Mouse (Mus musculus): Measurements from ENCODE around the gene Pglyrp2.

Pglyrp2 gene

DNA sequence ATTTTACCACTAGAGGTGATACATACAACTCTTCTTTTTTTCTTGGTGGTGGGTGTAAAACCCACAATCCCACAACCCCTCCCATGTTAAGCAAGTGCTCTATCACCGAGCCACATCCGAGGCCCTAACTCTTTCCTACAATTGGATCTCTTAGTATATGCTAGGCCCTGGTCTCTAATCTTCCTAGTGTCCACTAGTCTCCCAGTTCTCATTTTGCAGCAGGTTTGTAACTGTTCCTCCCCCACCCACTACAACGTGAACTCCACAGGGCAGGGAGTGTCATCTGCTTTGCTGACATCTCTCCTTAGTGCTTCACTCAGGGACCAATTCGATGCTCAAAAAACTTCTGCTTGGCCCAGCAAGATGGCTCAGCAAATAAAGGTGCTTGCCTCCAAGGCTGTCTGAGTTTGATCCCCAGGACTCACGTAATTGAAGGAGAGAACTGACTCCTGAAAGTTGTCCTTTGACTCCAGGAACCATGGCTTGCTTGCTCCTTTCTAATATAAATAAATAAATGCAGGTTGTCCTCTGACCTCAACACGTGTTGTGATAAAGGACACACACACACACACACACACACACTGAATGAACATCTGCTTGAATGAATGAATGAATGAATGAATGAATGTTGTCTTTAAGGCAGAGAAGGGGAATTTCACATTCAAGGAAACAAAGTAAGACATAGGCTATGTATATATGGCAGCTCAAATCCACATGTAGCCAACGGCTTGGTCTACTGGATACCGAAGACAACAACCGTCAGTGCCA, 21.8 kb downstream of the Pglyrp2 start:
- no peak for DNase-seq

GRCm38 (mm10) chr17:32396266-32396665, 27.7 kb downstream of the Pglyrp2 start:
- DNase-seq: no peak

DNA sequence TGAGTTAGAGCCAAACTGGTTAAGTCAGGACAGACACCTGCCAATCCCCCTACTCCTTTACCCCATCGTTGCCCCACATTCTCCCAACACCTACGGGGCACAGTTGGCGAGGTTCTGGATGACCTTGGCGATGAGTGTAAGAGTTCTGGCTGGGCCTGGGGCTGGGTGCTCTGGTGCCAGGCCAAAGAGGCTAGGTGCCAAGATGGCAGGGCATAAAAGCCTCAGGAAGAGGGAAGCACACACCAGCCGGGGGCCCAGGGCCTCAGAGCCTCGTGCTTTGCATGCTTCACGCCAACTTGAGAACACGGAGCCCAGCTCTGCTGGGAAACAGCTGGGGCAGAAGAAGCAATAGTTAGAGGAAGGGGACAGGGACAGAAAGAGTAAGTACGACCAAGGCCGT, 30.0 kb downstream of the Pglyrp2 start:
- no peak for DNase-seq

DNA sequence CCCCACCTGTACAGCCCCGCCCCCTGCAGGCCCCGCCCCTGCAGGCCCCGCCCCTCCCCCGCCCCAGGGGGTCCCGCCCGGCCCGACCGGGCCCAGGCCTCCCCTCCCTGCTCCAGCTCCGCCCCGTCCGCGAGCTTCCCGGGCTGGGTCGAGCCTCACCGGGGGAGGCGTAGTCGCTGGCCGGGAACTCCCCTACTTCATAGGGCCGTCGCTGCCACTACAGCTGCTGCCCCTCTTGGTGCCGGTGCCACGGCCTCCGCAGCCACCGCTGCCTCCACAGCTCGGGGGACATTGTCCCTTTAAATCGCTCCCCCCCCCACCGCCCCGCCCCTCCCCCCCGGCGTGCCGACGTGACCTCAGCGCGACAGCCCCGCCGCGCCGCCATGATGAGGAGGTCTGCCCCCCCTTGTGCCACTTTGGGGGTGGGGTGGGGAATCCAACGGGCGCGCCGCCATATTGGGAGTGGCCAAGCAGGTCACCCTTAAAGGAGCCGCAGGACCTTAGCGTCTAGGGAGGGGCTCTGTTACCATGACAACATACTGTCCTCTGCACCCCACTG, 34.8 kb downstream of the Pglyrp2 start, which contains the start of gene Wiz:
Wiz (minus strand) TSS at position 339 of the 559 bp plus-strand sequence.
- DNase-seq: peak; percentile 96

DNA sequence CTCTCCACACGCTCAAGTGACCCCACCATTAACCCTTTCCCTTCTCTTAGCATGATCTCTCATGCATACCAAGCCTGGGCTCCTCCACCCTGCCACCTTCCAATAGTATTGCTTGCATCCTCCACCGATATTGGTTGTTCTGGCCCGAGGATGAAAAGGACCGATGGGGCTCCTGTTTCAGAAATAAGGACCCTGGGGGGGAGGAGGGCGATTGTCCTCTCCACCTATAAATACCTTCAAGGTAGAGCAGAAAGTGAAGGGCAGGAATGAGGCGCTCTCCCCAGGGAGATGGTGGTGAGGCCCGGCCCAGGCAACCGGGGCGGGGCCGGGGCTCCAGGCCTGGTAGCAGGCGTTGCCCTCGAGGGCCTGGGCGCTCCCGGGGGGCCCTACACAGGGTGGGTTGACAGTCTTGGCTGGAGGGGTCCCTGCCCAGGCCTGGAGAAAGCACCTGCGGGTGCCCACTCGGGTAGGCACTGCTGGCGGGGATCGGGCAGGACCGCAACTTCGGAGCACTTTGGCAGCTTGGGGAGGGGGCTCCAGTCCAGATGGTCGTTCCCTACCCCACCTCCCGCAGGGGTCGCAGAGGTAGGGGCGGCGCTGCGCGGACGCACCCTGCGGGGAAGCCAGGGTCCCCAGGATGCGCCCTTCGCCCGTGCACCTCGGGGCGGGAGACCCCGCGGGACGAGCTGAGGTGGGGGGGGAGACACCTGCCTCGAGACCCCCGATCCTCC, 35.4 kb downstream of the Pglyrp2 start:
- peak; percentile 48 to 66 for DNase-seq

- DNase-seq: no peak
Measured at GRCm38 (mm10) chr17:32387986-32388369, 36.0 kb downstream of the Pglyrp2 start.

GRCm38 (mm10) chr17:32386659-32387432, 37.1 kb downstream of the Pglyrp2 start:
- peak in 1 of 2 experiments; percentile 56 for DNase-seq

DNA sequence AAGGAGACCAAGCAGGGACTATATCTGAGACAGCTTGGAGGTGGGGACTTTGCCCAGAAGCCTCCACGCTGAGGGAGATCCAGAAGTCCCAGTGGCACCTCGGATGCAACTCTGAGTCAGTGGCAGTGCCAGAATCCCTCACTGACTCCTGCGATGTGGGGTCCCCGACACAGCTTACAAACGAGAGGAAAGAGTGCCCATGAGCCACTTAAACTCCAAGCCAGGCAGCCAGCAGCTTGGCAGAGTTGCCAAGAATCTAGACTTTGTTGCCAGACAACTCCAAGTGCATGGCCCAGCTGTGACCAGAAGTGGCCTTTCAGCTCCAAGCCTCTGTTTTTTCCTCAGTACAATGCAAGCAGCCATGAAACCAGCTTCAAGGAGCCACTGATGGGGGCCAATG, 40.3 kb downstream of the Pglyrp2 start:
- no peak for DNase-seq

DNA sequence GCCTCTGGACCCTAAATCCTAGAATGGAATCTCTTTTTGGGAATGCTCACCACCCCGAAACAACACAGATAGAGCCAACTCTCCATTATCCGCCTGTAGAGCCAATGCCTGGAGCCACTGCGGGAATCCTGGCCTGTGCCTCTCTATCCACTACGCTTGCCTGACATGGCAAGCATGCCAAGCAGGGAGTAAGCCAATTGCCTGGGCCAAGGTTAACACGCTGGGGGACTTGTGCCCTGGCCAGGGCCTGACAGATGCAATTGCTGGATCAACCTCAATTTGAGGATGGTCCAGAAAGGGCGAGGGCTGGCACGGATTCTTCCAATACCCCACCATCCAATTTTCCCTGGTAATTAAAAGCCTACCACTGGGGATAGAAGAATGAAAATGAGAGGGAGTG, 41.4 kb downstream of the Pglyrp2 start:
- DNase-seq: no peak

DNA sequence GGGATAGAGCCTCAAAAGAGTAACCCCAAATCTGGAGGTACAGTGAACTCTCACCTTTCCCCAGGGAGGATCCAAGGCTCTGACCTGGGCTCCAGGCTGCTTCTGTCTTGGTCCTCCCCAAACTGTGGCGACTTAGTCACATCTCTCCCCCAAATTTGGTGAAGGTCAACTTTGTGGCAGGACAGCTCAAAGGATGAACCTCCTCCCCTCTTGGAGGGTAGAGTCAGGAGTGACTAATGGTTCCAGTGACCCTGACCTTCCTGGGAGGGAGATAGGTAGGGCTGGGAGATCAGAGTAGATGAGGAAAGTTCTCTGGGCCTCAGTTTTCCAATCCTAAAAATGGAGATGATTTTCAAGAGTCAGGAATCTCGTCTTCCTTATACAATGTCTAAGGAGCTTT, 45.2 kb downstream of the Pglyrp2 start:
- no peak for DNase-seq

- DNase-seq: no peak
Measured at GRCm38 (mm10) chr17:32377137-32377536, 46.8 kb downstream of the Pglyrp2 start.

GRCm38 (mm10) chr17:32376475-32376874, 47.5 kb downstream of the Pglyrp2 start:
- no peak for DNase-seq

GRCm38 (mm10) chr17:32368991-32369578, 54.9 kb downstream of the Pglyrp2 start:
- DNase-seq: no peak

DNA sequence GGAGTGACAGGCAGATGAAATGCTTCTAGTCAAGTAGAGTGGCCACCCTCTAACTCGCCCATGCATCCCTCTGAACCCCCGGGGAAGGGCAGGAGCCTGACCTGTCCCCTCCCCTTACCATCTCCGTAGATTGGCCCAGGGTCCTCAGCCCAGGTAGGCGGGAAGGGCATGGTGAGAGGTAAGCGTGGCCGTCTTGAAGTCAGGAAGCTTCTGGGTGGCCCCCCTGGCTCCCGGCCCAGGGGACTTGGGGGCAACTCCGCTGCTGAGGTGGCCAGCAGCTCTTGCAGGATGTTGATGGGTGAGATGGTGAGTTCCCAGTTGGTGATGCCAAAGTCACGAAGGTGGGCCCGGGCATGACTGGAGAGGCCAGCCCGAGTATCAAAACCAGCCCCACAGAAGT, 56.3 kb downstream of the Pglyrp2 start:
- peak in 1 of 2 experiments; percentile 20 for DNase-seq

- no peak for DNase-seq
Measured at GRCm38 (mm10) chr17:32365296-32365695, 58.7 kb downstream of the Pglyrp2 start.

DNA sequence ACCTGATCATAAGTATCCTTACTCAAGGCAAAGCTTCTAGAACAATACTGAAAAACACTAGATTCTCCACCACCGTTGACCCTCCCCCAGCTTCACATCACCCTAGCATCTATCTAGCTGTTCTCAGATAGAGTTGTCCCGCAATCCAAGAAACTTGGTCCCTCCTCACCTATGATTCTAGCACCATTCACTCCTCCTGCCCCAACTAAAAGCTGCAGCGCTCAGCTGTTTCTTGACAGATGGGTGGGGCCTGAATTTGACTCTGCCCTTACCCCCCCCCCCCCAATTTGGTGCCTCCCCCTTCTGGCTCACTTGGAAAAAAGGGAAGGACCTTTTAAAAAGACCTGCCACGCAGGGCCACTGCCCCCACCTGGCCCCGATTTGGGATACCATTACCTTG, 59.1 kb downstream of the Pglyrp2 start:
- no peak for DNase-seq

DNA sequence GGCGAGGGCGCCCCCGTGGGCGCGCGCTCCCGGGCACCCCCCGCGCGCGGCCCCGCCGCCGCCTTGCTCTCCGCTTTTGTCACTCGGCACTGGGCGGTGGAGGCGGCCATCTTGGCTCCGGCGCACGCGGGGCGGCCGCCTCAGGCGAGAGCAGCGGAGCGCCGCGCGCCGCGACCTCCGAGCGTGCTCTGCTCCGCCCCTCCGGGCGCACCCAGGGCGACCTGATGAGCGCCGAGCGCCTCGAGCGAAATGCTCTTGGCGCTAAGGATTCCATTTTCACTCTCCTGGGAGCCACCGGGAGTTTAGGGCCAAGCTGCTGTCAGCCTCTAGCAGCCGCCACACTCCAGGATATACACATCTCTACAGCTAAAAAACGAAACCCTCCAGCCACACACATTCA, 59.6 kb downstream of the Pglyrp2 start:
- DNase-seq: peak; percentile 92 to 94

- peak in 1 of 2 experiments; percentile 30 for DNase-seq
Measured at GRCm38 (mm10) chr17:32363821-32364301, 60.1 kb downstream of the Pglyrp2 start.

DNA sequence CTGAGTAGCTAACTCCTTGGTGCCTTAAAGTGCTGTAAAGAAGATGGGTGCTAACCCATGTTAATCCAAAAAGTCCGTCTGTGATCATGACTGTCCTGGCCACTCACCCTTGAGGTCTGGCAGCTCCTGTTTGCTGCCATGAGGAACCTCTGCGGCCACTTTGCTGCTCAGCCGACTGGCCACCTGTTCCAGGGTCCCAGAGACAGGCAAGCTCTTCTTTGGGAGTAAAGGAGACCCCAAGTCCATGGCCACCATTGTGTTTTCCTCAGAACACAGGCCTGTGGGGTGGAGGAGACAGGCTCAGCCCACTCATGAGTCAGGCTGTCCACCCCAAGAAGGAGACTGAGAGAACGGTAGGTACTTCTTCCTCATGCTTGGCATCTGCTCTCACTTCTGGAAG, 61.3 kb downstream of the Pglyrp2 start:
- DNase-seq: no peak
